Mouse (Mus musculus) ES-CJ7 (cell line): ENCODE measurements around the gene Olfr1444.

Experiments
- DNase-seq: peaks from one replicate; pipeline ENCODE4 v3.0.0; 2011; ENCODE audit warnings: low read depth, low spot score

The Olfr1444 gene

GRCm38 (mm10) chr19:12856983-12857382 is at the start of gene Olfr1444:
TSS of gene Olfr1444 (plus strand) at chr19:12857283.
- no peak for DNase-seq

GRCm38 (mm10) chr19:12812644-12813364 is 44.3 kb upstream of the Olfr1444 start:
- DNase-seq: no peak

GRCm38 (mm10) chr19:12813883-12814282 is 43.2 kb upstream of the Olfr1444 start:
- DNase-seq: no peak

GRCm38 (mm10) chr19:12818507-12818906 is 38.6 kb upstream of the Olfr1444 start:
- DNase-seq: no peak

GRCm38 (mm10) chr19:12820383-12820782 is 36.7 kb upstream of the Olfr1444 start:
- DNase-seq: peak; percentile 11

GRCm38 (mm10) chr19:12824549-12824948 is 32.5 kb upstream of the Olfr1444 start:
- DNase-seq: peak; percentile 16

GRCm38 (mm10) chr19:12830823-12831430 is 26.2 kb upstream of the Olfr1444 start:
- DNase-seq: no peak

- no peak for DNase-seq
Observed at GRCm38 (mm10) chr19:12831559-12831958, 25.5 kb upstream of the Olfr1444 start.

GRCm38 (mm10) chr19:12833625-12834024 is 23.5 kb upstream of the Olfr1444 start:
- no peak for DNase-seq

GRCm38 (mm10) chr19:12838507-12838906 is 18.6 kb upstream of the Olfr1444 start:
- DNase-seq: no peak

GRCm38 (mm10) chr19:12846382-12846781 is 10.7 kb upstream of the Olfr1444 start, which contains the start of gene Gm5244:
TSS of gene Gm5244 (plus strand) at chr19:12846682.
- no peak for DNase-seq

- no peak for DNase-seq
Observed at GRCm38 (mm10) chr19:12883555-12883954, 26.5 kb downstream of the Olfr1444 start, which contains the start of gene Olfr1445. TSS of gene Olfr1445 (plus strand) at chr19:12883855.

GRCm38 (mm10) chr19:12893424-12893823 is 36.3 kb downstream of the Olfr1444 start, which contains the start of gene Olfr1446:
TSS of gene Olfr1446 (minus strand) at chr19:12893524.
- no peak for DNase-seq

- DNase-seq: no peak
Observed at GRCm38 (mm10) chr19:12903643-12904042, 46.6 kb downstream of the Olfr1444 start, which contains the start of gene Olfr1447. TSS of gene Olfr1447 (minus strand) at chr19:12903743.
